Mouse (Mus musculus) midbrain, postnatal 0 days (tissue): ENCODE data around the gene Atp5g1. TPM values are rescaled to one million over a fixed set of nuclear protein-coding genes. Genes with fewer than 3 reads are reported as not detected.
A peak's percentile ranks its signal among the peaks of the same experiment; 100 is the strongest.
"Not testable (repeated sequence)": the region's sequence is repeated elsewhere in the genome, so short reads cannot be mapped to it uniquely, and the experiment has no call there.

Experiments
- ATAC-seq: fragments of 200-750 bp; cut with Nextera tagmentation; 2 replicates; pipeline ENCODE4 v1.8.0; 2017; ENCODE audit warnings: moderate number of reproducible peaks, mild to moderate bottlenecking, moderate TSS enrichment, moderate library complexity; ENCODE audit not compliant: low FRiP score
- DNase-seq: peaks from one replicate; pipeline ENCODE4 v3.0.0-alpha.2; 2015; ENCODE audit warnings: low spot score
- H3K27ac ChIP-seq: fragments of 300-500 bp; sonication (generic); 2 replicates; pipeline ENCODE4 v1.5.1; 2014; ENCODE audit warnings: low read depth, mild to moderate bottlenecking, low read length, mixed read lengths
- H3K27me3 ChIP-seq: fragments of 300-500 bp; sonication (generic); 2 replicates; pipeline ENCODE4 v1.6.1; 2014; ENCODE audit warnings: low read length, control low read depth, mixed read lengths; ENCODE audit not compliant: insufficient read depth
- H3K36me3 ChIP-seq: fragments of 300-500 bp; sonication (generic); 2 replicates; pipeline ENCODE4 v1.6.1; 2014; ENCODE audit warnings: low read length, control low read depth, mixed read lengths; ENCODE audit not compliant: insufficient read depth
- H3K4me1 ChIP-seq: fragments of 300-500 bp; sonication (generic); 2 replicates; pipeline ENCODE4 v1.6.1; 2014; ENCODE audit warnings: mild to moderate bottlenecking, control low read depth, antibody characterized with exemption, low read length, mixed read lengths; ENCODE audit not compliant: insufficient read depth
- H3K4me2 ChIP-seq: fragments of 300-500 bp; sonication (generic); 2 replicates; pipeline ENCODE4 v1.6.1; 2014; ENCODE audit warnings: low read depth, mild to moderate bottlenecking, low read length, mixed read lengths; ENCODE audit not compliant: poor library complexity, severe bottlenecking
- H3K4me3 ChIP-seq: fragments of 300-500 bp; sonication (generic); 2 replicates; pipeline ENCODE4 v1.5.1; 2014; ENCODE audit warnings: low read depth, mild to moderate bottlenecking, low read length, moderate library complexity
- H3K9ac ChIP-seq: fragments of 300-500 bp; sonication (generic); replicated peaks from 2 replicates; pipeline ENCODE4 v1.6.1; 2014; ENCODE audit warnings: mild to moderate bottlenecking, low read length, moderate library complexity, mixed read lengths; ENCODE audit not compliant: poor library complexity, severe bottlenecking
- H3K9me3 ChIP-seq: fragments of 300-500 bp; sonication (generic); 2 replicates; pipeline ENCODE4 v1.6.1; 2016; ENCODE audit warnings: low read length, control low read depth
- CTCF ChIP-seq: IDR thresholded peaks from 2 replicates; pipeline ENCODE4 v1.5.1; 2016; ENCODE audit warnings: antibody characterized with exemption, mild to moderate bottlenecking
- WGBS: fragments of 180-500 bp; shearing (Covaris S2); extraction: QIAGEN DNeasy Blood & Tissue Kit; methylation state at CpG from one replicate; pipeline ENCODE4 v1.1.7; 2014; 5-methylcytosine and 5-hydroxymethylcytosine counted together
- polyA plus RNA-seq: library from polyadenylated mRNA; unstranded; fragments of >200 nt; fragmentation: Nextera tagmentation; extraction: Ambion mirVana; gene quantifications from 2 replicates; pipeline ENCODE4 v1.2.1, GENCODE M21; 2015
- total RNA-seq: library from RNA; depleted of rRNA; stranded (reverse); fragments of >200 nt; gene quantifications from 2 replicates; pipeline ENCODE4 v1.2.3, GENCODE M21; 2014

Gene Atp5g1
- total and polyA plus RNA-seq, 2 experiments from 2014 or later = 710 to 984 TPM

DNA sequence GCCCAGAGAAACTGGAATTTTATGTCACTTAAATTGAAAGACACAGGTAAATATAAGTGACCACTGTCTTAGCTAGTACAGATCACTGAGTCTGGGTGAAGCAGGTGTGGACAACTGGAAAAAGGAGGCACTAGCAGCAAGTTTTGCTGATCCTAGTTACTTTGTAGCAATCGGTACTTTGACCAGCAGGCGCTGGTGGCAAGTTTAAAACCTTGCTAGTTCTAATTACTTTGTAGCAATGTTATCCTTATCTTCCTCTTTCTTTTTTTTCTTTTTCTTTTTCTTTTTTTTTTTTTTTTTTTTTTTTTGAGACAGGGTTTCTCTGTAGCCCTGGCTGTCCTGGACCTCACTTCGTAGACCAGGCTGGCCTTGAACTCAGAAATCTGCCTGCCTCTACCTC is 40.6 kb upstream of the Atp5g1 start:
- no peak overlapping the region for H3K9ac ChIP-seq
- ATAC-seq (no peak), DNase-seq (no peak)
- WGBS = 87% methylated on average over 3 of the region's 3 CpGs
- H3K4me3 ChIP-seq = no peak overlapping the region
- H3K27ac ChIP-seq = no peak overlapping the region
- H3K27me3 ChIP-seq = 0 out of 2 replicates have a peak, but pooled peaks cover 3% of the 10 kb centered on the region
- H3K4me1 ChIP-seq = no peaks in the 10 kb centered on the region
- no peak for TF ChIP-seq CTCF
- H3K36me3 ChIP-seq = no peaks in the 10 kb centered on the region
- H3K4me2 ChIP-seq = no peak overlapping the region
- H3K9me3 ChIP-seq = no peaks in the 10 kb centered on the region

DNA sequence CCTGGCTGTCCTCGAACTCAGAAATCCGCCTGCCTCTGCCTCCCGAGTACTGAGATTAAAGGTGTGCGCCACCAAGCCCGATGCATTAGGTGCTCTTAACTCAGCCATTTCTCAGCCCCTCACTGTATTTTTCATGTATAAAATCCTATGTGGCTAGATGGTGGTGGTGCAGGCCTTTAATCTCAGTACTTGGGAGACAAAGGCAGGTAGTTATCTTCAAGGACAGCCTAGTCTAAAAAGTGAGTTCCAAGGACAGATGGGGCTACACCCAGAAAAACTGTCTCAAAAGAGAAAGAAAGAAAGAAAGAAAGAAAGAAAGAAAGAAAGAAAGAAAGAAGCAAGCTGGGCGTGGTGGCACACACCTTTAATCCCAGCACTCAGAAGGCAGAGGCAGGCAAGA is 39.9 kb upstream of the Atp5g1 start:
- H3K4me1 ChIP-seq = no peaks in the 10 kb centered on the region
- no peak for ATAC-seq
- TF ChIP-seq CTCF = no peak

DNA sequence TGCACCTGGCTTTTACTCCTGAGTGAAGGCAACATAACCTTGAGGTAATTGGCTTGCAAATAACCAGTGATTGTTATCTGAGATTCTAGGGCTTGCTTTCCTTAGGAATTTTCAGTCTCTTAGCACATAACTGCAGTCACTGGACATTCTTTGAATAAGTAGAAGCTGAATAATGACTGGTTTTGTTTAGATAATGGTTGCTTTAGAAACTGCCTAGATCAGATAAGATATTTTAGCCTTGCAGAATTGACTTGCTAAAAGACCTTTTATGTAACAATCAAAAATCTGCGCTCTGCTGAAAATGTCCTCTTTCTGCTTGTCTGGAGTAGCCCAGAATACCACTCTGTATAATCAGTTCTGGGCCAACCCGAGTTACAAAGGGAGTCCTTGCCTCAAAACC is 38.6 kb upstream of the Atp5g1 start:
- no peaks in the 10 kb centered on the region for H3K4me1 ChIP-seq
- WGBS = 70% methylated on average over 2 of the region's 2 CpGs
- no peaks in the 10 kb centered on the region for H3K9me3 ChIP-seq
- no peak overlapping the region for H3K27ac ChIP-seq
- TF ChIP-seq CTCF = no peak
- H3K4me3 ChIP-seq = no peak overlapping the region
- no peak overlapping the region for H3K4me2 ChIP-seq
- no peak for ATAC-seq
- DNase-seq = no peak
- no peak overlapping the region for H3K9ac ChIP-seq
- H3K27me3 ChIP-seq = no peaks in the 10 kb centered on the region
- no peaks in the 10 kb centered on the region for H3K36me3 ChIP-seq

More for the DNA sequence above, 39.9 kb upstream of the Atp5g1 start:
- 92% methylated on average over 6 of the region's 6 CpGs for WGBS
- Histone ChIP-seq H3K27ac (no peak overlapping the region), H3K36me3 (no peaks in the 10 kb centered on the region), H3K9ac (no peak overlapping the region), H3K27me3 (0 out of 2 replicates have a peak, but pooled peaks cover 3% of the 10 kb centered on the region), H3K9me3 (no peaks in the 10 kb centered on the region), H3K4me3 (no peak overlapping the region), H3K4me2 (no peak overlapping the region)
- DNase-seq = no peak

DNA sequence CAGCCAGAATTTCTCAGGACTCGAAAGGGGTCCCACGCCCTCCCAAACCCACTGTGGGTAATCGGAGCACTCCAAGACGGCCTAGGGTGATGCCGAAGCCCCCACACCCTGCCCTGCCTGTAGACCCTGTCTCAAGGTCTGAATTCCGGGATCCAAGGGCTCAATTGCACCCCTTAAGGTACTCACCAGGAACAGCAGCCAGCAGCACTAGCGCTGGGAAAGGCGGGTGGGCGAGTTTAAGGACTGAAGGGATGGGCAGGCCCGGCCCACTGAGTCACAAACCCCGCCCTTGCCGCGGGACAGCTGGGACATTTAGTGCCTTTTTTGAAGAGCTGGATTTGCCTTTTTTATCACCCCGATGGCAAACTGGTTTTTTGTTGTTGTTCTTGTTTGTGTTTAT is 36.3 kb upstream of the Atp5g1 start, which contains the start of gene Calcoco2:
Calcoco2 (minus strand) TSS at position 214 of the 400 bp plus-strand sequence.
- no peak for TF ChIP-seq CTCF
- H3K4me1 ChIP-seq = no peaks in the 10 kb centered on the region
- H3K9ac ChIP-seq = no peak within 1 kb of the TSS
- H3K27me3 ChIP-seq = no peaks in the 10 kb centered on the region
- DNase-seq (no peak), ATAC-seq (no peak)
- WGBS = 48% methylated on average over 14 of the region's 14 CpGs
- no peak within 1 kb of the TSS for H3K4me2 ChIP-seq
- H3K9me3 ChIP-seq = no peaks in the 10 kb centered on the region
- no peak within 1 kb of the TSS for H3K27ac ChIP-seq
- H3K36me3 ChIP-seq = no peaks in the 10 kb centered on the region
- no peak within 1 kb of the TSS for H3K4me3 ChIP-seq

- DNase-seq, H3K27me3 ChIP-seq, ATAC-seq, H3K9me3 ChIP-seq, H3K27ac ChIP-seq, H3K36me3 ChIP-seq, H3K9ac ChIP-seq, H3K4me3 ChIP-seq, H3K4me1 ChIP-seq, H3K4me2 ChIP-seq: not testable (repeated sequence)
- 53% methylated on average over 2 of the region's 2 CpGs for WGBS
- TF ChIP-seq CTCF = 0 out of 2 replicates have a peak, but pooled peaks have one; percentile 17
These were observed 35.5 kb upstream of the Atp5g1 start for GRCm38 (mm10) chr11:96110950-96111349.

GRCm38 (mm10) chr11:96108376-96108775 is 32.9 kb upstream of the Atp5g1 start:
- H3K36me3 ChIP-seq = no peaks in the 10 kb centered on the region
- H3K9ac ChIP-seq = no peak overlapping the region
- H3K27me3 ChIP-seq = no peaks in the 10 kb centered on the region
- 70% methylated on average over 1 of the region's 1 CpGs for WGBS
- DNase-seq (no peak), ATAC-seq (no peak)
- no peak overlapping the region for H3K4me3 ChIP-seq
- no peak overlapping the region for H3K4me2 ChIP-seq
- no peaks in the 10 kb centered on the region for H3K9me3 ChIP-seq
- no peaks in the 10 kb centered on the region for H3K4me1 ChIP-seq
- TF ChIP-seq CTCF = no peak
- H3K27ac ChIP-seq = no peak overlapping the region
